Mouse (Mus musculus): ENCODE measurements around the gene Inafm2. TPM values are rescaled to one million over a fixed set of nuclear protein-coding genes. Genes with fewer than 3 reads are reported as not detected.

Inafm2 gene
- 16.5 and 17.9 TPM in 2 replicates for polyA plus RNA-seq (2016; fragmentation: Nextera tagmentation; extraction: Ambion mirVana)

DNA sequence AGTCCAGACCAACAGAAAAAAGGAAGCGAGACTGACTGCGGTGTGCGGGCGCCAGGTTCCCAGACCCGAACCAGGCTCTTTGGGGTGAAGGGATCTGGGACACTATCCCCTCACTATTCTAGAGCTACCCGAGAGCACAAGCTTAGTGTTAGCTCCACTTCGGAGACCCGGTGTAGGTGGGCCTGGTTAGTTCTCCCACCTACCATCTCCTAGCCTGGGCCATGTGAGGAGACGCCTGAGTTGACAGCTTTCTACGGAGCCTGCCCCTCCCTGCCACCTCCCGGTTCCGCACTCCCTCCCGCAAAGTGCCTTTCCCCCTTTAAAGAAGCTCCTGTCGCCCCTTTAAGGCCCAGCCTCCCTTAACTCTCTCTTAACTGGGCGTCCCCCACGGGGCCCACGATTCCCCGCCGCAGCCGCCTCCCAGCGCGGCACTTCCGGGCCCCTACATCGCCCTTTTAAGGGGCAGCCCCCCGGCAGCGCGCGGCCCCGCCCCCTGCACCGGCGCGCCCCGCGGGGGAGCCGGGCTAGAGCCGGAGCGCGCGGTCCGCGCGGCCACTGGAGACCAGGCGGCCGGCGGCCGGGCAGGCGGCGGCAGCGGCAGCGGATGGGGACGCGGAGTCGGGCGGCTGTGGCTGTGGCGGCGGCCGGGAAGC lies at the start of gene Inafm2:
Gene Inafm2 (plus strand): TSS at position 527 of the 653 bp plus-strand sequence.
- H3K4me1 ChIP-seq: peaks cover 26% of the 10 kb centered on the region
- ATAC-seq (ENCODE audit: insufficient number of reproducible peaks, insufficient read depth, low FRiP score, low TSS enrichment): peak; percentile 87
- H3K9ac ChIP-seq: peak within 1 kb of the TSS; percentile 84
- peak within 1 kb of the TSS; percentile 97 for H3K4me2 ChIP-seq (replicated peaks)
- 0 out of 2 replicates have a peak within 1 kb of the TSS, but pooled peaks have one; percentile 23 for H3K27ac ChIP-seq
- H3K27me3 ChIP-seq: peaks cover 26% of the 10 kb centered on the region
- WGBS: under 1% methylated on average over 55 of the region's 57 CpGs
- no peaks in the 10 kb centered on the region for H3K36me3 ChIP-seq
- H3K9me3 ChIP-seq: no peaks in the 10 kb centered on the region
- H3K4me3 ChIP-seq: peak within 1 kb of the TSS; percentile 89

- 54% methylated on average over 21 of the region's 21 CpGs for WGBS
- ATAC-seq (ENCODE audit: insufficient number of reproducible peaks, insufficient read depth, low FRiP score, low TSS enrichment): no peak
- H3K9ac ChIP-seq: no peak overlapping the region
These were observed 48.9 kb upstream of the Inafm2 start for GRCm38 (mm10) chr2:118696451-118697308.

GRCm38 (mm10) chr2:118697311-118697877 lies 48.2 kb upstream of the Inafm2 start:
- H3K27ac ChIP-seq: no peak overlapping the region
- H3K27me3 ChIP-seq: peaks cover 66% of the 10 kb centered on the region
- H3K9ac ChIP-seq: no peak overlapping the region
- ATAC-seq (ENCODE audit: insufficient number of reproducible peaks, insufficient read depth, low FRiP score, low TSS enrichment): no peak
- H3K4me1 ChIP-seq: peaks cover 17% of the 10 kb centered on the region
- no peaks in the 10 kb centered on the region for H3K9me3 ChIP-seq
- no peak overlapping the region for H3K4me2 ChIP-seq (replicated peaks)
- H3K4me3 ChIP-seq: no peak overlapping the region
- no peaks in the 10 kb centered on the region for H3K36me3 ChIP-seq
- WGBS: 32% methylated on average over 5 of the region's 5 CpGs

More at GRCm38 (mm10) chr2:118696451-118697308, 48.9 kb upstream of the Inafm2 start:
- no peak overlapping the region for H3K27ac ChIP-seq
- no peak overlapping the region for H3K4me2 ChIP-seq (replicated peaks)
- peaks cover 16% of the 10 kb centered on the region for H3K4me1 ChIP-seq
- peaks cover 59% of the 10 kb centered on the region for H3K27me3 ChIP-seq
- no peaks in the 10 kb centered on the region for H3K36me3 ChIP-seq
- no peaks in the 10 kb centered on the region for H3K9me3 ChIP-seq
- H3K4me3 ChIP-seq: no peak overlapping the region

DNA sequence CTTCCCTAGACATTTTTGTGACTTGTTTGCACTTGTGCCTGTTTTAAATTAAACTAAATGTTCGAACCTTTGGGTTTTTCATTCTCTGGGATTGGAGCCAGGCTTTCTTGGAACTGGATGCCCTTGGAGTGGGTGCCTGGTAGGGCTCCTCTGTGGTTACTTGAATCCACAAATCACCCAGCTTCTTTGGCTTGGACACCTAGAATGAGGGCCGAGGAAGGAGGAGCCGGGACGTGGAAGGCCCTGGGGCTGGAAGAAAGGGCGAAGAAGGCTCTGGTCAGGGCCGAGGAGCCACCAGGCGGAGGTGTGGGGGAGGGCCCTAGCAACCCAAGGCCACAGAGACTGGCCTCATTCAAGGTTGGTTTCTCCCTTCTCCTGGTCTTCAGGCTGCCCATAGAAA lies 47.6 kb upstream of the Inafm2 start:
- no peak overlapping the region for H3K4me3 ChIP-seq
- H3K27ac ChIP-seq: 0 out of 2 replicates have a peak overlapping the region, but pooled peaks have one; percentile 42
- no peak overlapping the region for H3K9ac ChIP-seq
- peaks cover 72% of the 10 kb centered on the region for H3K27me3 ChIP-seq
- WGBS: 35% methylated on average over 7 of the region's 7 CpGs
- no peak overlapping the region for H3K4me2 ChIP-seq (replicated peaks)
- no peaks in the 10 kb centered on the region for H3K9me3 ChIP-seq
- peaks cover 23% of the 10 kb centered on the region for H3K4me1 ChIP-seq
- H3K36me3 ChIP-seq: no peaks in the 10 kb centered on the region
- ATAC-seq (ENCODE audit: insufficient number of reproducible peaks, insufficient read depth, low FRiP score, low TSS enrichment): no peak

- WGBS: 2% methylated on average over 32 of the region's 32 CpGs
- Histone ChIP-seq H3K9me3 (no peaks in the 10 kb centered on the region), H3K27me3 (peaks cover 89% of the 10 kb centered on the region), H3K36me3 (no peaks in the 10 kb centered on the region), H3K4me2 (replicated peaks) (peak overlapping the region; percentile 43), H3K9ac (no peak overlapping the region), H3K27ac (no peak overlapping the region), H3K4me1 (peaks cover 35% of the 10 kb centered on the region), H3K4me3 (0 out of 2 replicates have a peak overlapping the region, but pooled peaks have one; percentile 4)
- no peak for ATAC-seq (ENCODE audit: insufficient number of reproducible peaks, insufficient read depth, low FRiP score, low TSS enrichment)
These were observed 45.1 kb upstream of the Inafm2 start for GRCm38 (mm10) chr2:118700179-118701062.

DNA sequence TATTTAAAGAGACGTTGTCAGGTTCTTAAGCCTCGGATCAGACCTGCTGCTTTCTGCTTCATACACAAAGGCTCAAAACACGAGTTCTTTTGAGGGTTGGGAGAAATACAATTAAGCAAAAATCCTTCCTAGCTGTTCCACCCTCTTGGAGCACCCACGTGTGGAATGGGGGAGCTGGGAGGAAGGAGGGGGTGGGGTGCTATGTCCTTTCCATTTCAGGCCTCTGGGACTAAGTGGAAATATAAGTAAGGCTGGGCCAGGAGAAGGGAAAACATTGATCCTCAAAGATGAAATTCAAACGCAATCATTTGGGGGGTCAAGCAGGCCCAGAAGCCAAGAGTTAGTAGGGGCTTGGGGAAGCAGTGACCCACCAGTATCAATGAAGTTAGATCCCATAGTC lies 44.4 kb upstream of the Inafm2 start:
- H3K9ac ChIP-seq: no peak overlapping the region
- 3% methylated on average over 5 of the region's 5 CpGs for WGBS
- H3K9me3 ChIP-seq: no peaks in the 10 kb centered on the region
- H3K27ac ChIP-seq: no peak overlapping the region
- H3K36me3 ChIP-seq: no peaks in the 10 kb centered on the region
- H3K4me3 ChIP-seq: no peak overlapping the region
- H3K4me2 ChIP-seq (replicated peaks): no peak overlapping the region
- peaks cover 92% of the 10 kb centered on the region for H3K27me3 ChIP-seq
- H3K4me1 ChIP-seq: peaks cover 35% of the 10 kb centered on the region
- no peak for ATAC-seq (ENCODE audit: insufficient number of reproducible peaks, insufficient read depth, low FRiP score, low TSS enrichment)

DNA sequence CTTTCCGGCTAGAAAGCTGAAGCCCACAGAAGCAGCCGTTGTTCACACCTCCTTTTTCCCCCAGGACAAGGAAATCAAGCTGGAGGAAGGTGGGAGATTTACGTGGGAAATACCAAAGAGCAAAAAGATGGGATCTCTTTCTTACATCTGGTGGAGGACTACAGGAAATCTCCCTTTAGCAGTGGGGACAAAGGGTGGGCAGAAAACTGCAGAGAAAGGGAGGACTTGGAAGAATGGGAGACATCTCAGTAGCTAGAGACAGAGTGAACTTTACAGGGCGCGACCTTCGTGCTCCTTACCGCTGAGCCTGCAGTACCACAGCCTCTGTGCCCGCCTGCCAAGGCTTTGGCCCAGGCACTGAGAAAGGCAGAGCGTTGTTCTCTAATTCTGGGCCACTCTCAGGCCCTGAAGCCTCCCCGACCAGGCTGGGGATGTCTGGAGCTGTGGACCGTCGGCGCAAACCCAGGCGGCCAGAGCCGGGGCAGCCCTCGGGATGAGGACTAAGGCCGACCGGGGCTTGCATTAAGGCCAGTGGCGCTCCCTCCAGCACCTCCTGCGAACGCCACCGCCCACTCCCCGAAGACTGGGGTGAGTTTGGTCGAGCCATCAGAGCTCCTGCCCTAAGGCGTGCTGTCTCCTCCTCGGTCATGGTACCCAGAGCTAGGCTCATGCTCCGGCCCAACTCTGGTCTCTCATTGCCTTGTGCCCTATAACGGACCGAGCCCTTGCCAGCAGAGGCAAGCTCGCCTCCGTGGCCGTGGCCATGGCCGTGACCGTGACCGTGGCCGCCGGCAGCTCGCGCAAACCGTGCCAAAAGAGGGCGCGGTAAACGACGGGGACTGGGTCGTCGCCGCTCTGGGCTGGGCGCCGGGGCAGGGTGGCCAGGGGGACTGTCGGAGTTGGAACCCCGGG lies 43.3 kb upstream of the Inafm2 start:
- ATAC-seq (ENCODE audit: insufficient number of reproducible peaks, insufficient read depth, low FRiP score, low TSS enrichment): no peak

GRCm38 (mm10) chr2:118702883-118703761 lies 42.4 kb upstream of the Inafm2 start:
- peak overlapping the region; percentile 43 for H3K9ac ChIP-seq
- peak overlapping the region; percentile 64 for H3K4me2 ChIP-seq (replicated peaks)
- no peak for ATAC-seq (ENCODE audit: insufficient number of reproducible peaks, insufficient read depth, low FRiP score, low TSS enrichment)
- no peak overlapping the region for H3K27ac ChIP-seq
- H3K4me3 ChIP-seq: peak overlapping the region; percentile 40
- H3K9me3 ChIP-seq: no peaks in the 10 kb centered on the region
- H3K27me3 ChIP-seq: peaks cover 95% of the 10 kb centered on the region
- WGBS: under 1% methylated on average over 90 of the region's 93 CpGs
- H3K36me3 ChIP-seq: no peaks in the 10 kb centered on the region
- peaks cover 32% of the 10 kb centered on the region for H3K4me1 ChIP-seq

More for the DNA sequence above, 43.3 kb upstream of the Inafm2 start:
- Histone ChIP-seq H3K27ac (no peak overlapping the region), H3K9me3 (no peaks in the 10 kb centered on the region), H3K4me1 (peaks cover 34% of the 10 kb centered on the region), H3K9ac (0 out of 2 replicates have a peak overlapping the region, but pooled peaks have one; percentile 34), H3K4me2 (replicated peaks) (peak overlapping the region; percentile 64), H3K27me3 (peaks cover 92% of the 10 kb centered on the region), H3K36me3 (no peaks in the 10 kb centered on the region), H3K4me3 (peak overlapping the region; percentile 40)
- WGBS: 2% methylated on average over 51 of the region's 51 CpGs

GRCm38 (mm10) chr2:118703913-118704730 lies 41.4 kb upstream of the Inafm2 start, which contains the start of gene Ankrd63:
Ankrd63 (minus strand) TSS chr2:118703963.
- H3K4me1 ChIP-seq: peaks cover 31% of the 10 kb centered on the region
- H3K27ac ChIP-seq: no peak within 1 kb of the TSS
- H3K9me3 ChIP-seq: no peaks in the 10 kb centered on the region
- H3K27me3 ChIP-seq: peaks cover 100% of the 10 kb centered on the region
- no peaks in the 10 kb centered on the region for H3K36me3 ChIP-seq
- H3K4me3 ChIP-seq: peak within 1 kb of the TSS; percentile 40
- H3K9ac ChIP-seq: peak within 1 kb of the TSS; percentile 43
- peak within 1 kb of the TSS; percentile 64 for H3K4me2 ChIP-seq (replicated peaks)
- 2% methylated on average over 50 of the region's 50 CpGs for WGBS
- ATAC-seq (ENCODE audit: insufficient number of reproducible peaks, insufficient read depth, low FRiP score, low TSS enrichment): no peak
